Mouse (Mus musculus) C2C12 (cell line): ENCODE results near the gene Fnbp1l.

ENCODE experiments used
- CEBPB ChIP-seq: IDR thresholded peaks from one replicate; pipeline ENCODE4 v1.6.1; 2011; ENCODE audit warnings: low read depth, mild to moderate bottlenecking, control low read depth, moderate library complexity
- CTCF ChIP-seq: IDR thresholded peaks from one replicate; pipeline ENCODE4 v1.5.1; 2011; ENCODE audit not compliant: control insufficient read depth, insufficient read depth, insufficient read length
- MYOG ChIP-seq: IDR thresholded peaks from one replicate; pipeline ENCODE4 v1.6.1; 2011; ENCODE audit not compliant: control insufficient read depth, insufficient read length; ENCODE audit errors: extremely low read depth
- USF1 ChIP-seq: IDR thresholded peaks from one replicate; pipeline ENCODE4 v1.6.1; 2011; ENCODE audit warnings: low read depth, mild to moderate bottlenecking, control low read depth, moderate library complexity

DNA sequence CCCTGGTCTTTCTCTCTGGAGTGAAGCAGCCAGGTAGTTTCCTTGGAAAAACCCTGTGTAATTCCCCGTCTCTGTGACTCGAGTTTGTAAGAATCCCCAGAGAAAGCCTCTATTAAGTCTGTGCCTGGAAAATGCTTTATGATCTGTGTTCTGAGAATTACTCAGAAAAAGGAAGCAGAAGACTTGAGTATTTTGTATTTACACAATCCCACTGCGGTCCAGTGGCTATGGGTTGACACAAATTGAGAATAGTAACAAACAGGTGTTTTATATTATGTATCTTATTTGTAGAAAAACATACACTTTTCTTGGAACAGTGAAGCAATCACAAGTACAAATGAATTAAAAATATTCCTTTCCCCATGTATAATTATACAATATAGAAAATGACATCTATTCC is 53.4 kb downstream of the Fnbp1l start:
- TF ChIP-seq CTCF, result no peak
- TF ChIP-seq USF1, result no peak
- TF ChIP-seq CEBPB, result no peak
- no peak for TF ChIP-seq MYOG
